15 mouse cellular contexts compared by ENCODE assay signal in the genomic region with DNA sequence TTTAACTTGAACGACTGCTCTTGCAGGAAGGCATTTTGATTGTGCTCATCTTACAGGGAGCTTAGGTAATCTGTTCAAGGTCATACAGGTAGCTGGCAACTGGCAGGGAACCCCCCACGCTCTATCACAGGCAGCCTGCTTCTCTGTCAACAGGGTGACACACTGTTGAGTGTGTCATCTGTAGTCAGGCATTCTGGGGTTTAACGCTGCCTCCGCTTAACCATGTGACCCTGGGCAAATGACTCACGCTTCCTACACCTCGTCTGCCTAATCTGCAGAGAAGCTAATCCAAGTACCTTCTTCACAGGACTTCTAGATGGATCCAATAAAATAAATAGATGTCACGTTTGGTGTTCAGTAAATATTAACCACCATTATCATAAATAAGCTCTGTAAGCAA. TPM values are rescaled to one million over a fixed set of nuclear protein-coding genes. Genes with fewer than 3 reads are reported as not detected.
DNase-seq lines count a peak whose midpoint lies in the region; ATAC-seq and TF ChIP-seq lines count a peak whose summit lies in the region.
"Had no signal": no experiment of that assay in that cellular context is flagged by ENCODE, and none has a peak within 500 bp of the region (broad histone marks: within the 10 kb centered on the region; RNA-seq: fewer than 3 reads in every experiment).

No protein-coding gene starts in this region.

- H3K27me3 ChIP-seq in intestine, embryonic 16.5 days (replicated peaks; ENCODE audit: control insufficient read depth, insufficient read depth, low read length): no peaks in the 10 kb centered on the region
- no peaks in the 10 kb centered on the region for H3K27me3 ChIP-seq in stomach, postnatal 0 days (ENCODE audit: control insufficient read depth, insufficient read depth, low read length)
- H3K27me3 ChIP-seq in midbrain, embryonic 16.5 days (ENCODE audit: control insufficient read depth, insufficient read depth, low read depth, low read length): no peaks in the 10 kb centered on the region
- H3K27me3 ChIP-seq: Patski had no signal

- H3K27ac ChIP-seq in intestine, embryonic 16.5 days (ENCODE audit: low read length): no peak overlapping the region
- H3K27ac ChIP-seq in stomach, postnatal 0 days (replicated peaks): no peak overlapping the region
- no peak overlapping the region for H3K27ac ChIP-seq in midbrain, embryonic 16.5 days (ENCODE audit: low read length)

- no peak for TF ChIP-seq EP300 in stomach, postnatal 0 days (optimal IDR thresholded peaks at IDR 0.05)

- no peak overlapping the region for H3K4me3 ChIP-seq in intestine, embryonic 16.5 days (ENCODE audit: low read length)
- no peak overlapping the region for H3K4me3 ChIP-seq in stomach, postnatal 0 days (ENCODE audit: low read depth, low read length)
- no peak overlapping the region for H3K4me3 ChIP-seq in midbrain, embryonic 16.5 days (ENCODE audit: low read depth, low read length)

- H3K9ac ChIP-seq in intestine, embryonic 16.5 days (ENCODE audit: low read depth, low read length): no peak overlapping the region
- no peak overlapping the region for H3K9ac ChIP-seq in stomach, postnatal 0 days (ENCODE audit: low read length)
- H3K9ac ChIP-seq in midbrain, embryonic 16.5 days (ENCODE audit: low read depth, low read length): no peak overlapping the region
- H3K9ac ChIP-seq: lung, embryonic 14.5 days had no signal

- no peaks in the 10 kb centered on the region for H3K36me3 ChIP-seq in intestine, embryonic 16.5 days (ENCODE audit: control insufficient read depth, insufficient read depth, low read length)
- no peaks in the 10 kb centered on the region for H3K36me3 ChIP-seq in stomach, postnatal 0 days (ENCODE audit: control insufficient read depth, insufficient read depth, low read length)
- H3K36me3 ChIP-seq in midbrain, embryonic 16.5 days (ENCODE audit: control insufficient read depth, insufficient read depth, low read length): no peaks in the 10 kb centered on the region

- no peak for TF ChIP-seq CTCF in stomach, postnatal 0 days (IDR thresholded peaks at IDR 0.05; ENCODE audit: low read depth)

- ATAC-seq in intestine, embryonic 16.5 days: peak; percentile 44; the same call in 1 of the 2 replicates
- peak; percentile 85 for ATAC-seq in stomach, postnatal 0 days (ENCODE audit: low FRiP score, low TSS enrichment)
- no peak for ATAC-seq in midbrain, embryonic 16.5 days
- ATAC-seq: Patski had no signal

- H3K4me1 ChIP-seq in intestine, embryonic 16.5 days (ENCODE audit: control insufficient read depth, insufficient read depth, low read length): no peaks in the 10 kb centered on the region
- H3K4me1 ChIP-seq in stomach, postnatal 0 days (replicated peaks; ENCODE audit: control insufficient read depth, insufficient read depth): no peaks in the 10 kb centered on the region
- no peaks in the 10 kb centered on the region for H3K4me1 ChIP-seq in midbrain, embryonic 16.5 days (ENCODE audit: control insufficient read depth, insufficient read depth, low read length)

- intact Hi-C loops in heart, postnatal 14 days (cut with DNase I): no loop called here

- DNase-seq in heart, adult 11 months: peak; percentile 55
- DNase-seq in heart, postnatal 14 days: no peak
- DNase-seq in urinary bladder, postnatal 14 days (ENCODE audit: low spot score): peak; percentile 28
- DNase-seq in urinary bladder, postnatal 10 days (ENCODE audit: low spot score): no peak
- peak; percentile 47 for DNase-seq in stomach, postnatal 0 days (ENCODE audit: low spot score)
- DNase-seq in cerebellum, adult 11-12 months: no peak
- DNase-seq: cerebellum, adult 11 months; heart, postnatal 36 days; kidney, postnatal 10 days; liver; lung, embryonic 14.5 days; thymus, postnatal 14 days had no signal

- no peak overlapping the region for H3K4me2 ChIP-seq in intestine, embryonic 16.5 days (ENCODE audit: low read depth, low read length)
- no peak overlapping the region for H3K4me2 ChIP-seq in stomach, postnatal 0 days (replicated peaks; ENCODE audit: low read depth)
- no peak overlapping the region for H3K4me2 ChIP-seq in midbrain, embryonic 16.5 days (ENCODE audit: low read length)
- H3K4me2 ChIP-seq: lung, embryonic 14.5 days had no signal

- 51% methylated on average over 7 of the region's 7 CpGs for WGBS in intestine, embryonic 16.5 days
- WGBS in stomach, postnatal 0 days: 49% methylated on average over 7 of the region's 7 CpGs
- 78% methylated on average over 7 of the region's 7 CpGs for WGBS in midbrain, embryonic 16.5 days

- H3K9me3 ChIP-seq in intestine, embryonic 16.5 days (ENCODE audit: control insufficient read depth, low read length): 0 out of 2 replicates have a peak, but pooled peaks cover 4% of the 10 kb centered on the region
- H3K9me3 ChIP-seq in stomach, postnatal 0 days (ENCODE audit: control insufficient read depth, low read length): no peaks in the 10 kb centered on the region
- H3K9me3 ChIP-seq in midbrain, embryonic 16.5 days (replicated peaks; ENCODE audit: control insufficient read depth, low read length, poor library complexity, severe bottlenecking): no peaks in the 10 kb centered on the region; the same call in 1 of the 2 replicates

RNA-seq across cellular contexts. Expression of a gene that starts 26.6 kb away (rescaled TPM):
- 10 to 100 TPM in 1 of 2 experiments, 1 to 10 TPM in 1; 9.0 to 13.1 TPM for total RNA-seq in heart, postnatal 14 days (2021)
- polyA plus RNA-seq in intestine, embryonic 16.5 days (2015; fragmentation: Nextera tagmentation; extraction: Ambion mirVana): 8.2 and 8.9 TPM in 2 replicates
- polyA plus RNA-seq in stomach, postnatal 0 days (2015; fragmentation: Nextera tagmentation; extraction: Ambion mirVana): 3.1 and 4.0 TPM in 2 replicates
- polyA plus RNA-seq in midbrain, embryonic 16.5 days (2015; fragmentation: Nextera tagmentation; extraction: Ambion mirVana): 45.2 and 47.0 TPM in 2 replicates

Comparison
In these comparisons a context has a peak if more than half of its experiments do, and no peak if none do; other contexts are left out.
1. DNase-seq: peak in heart, adult 11 months (single experiment), urinary bladder, postnatal 14 days (single experiment) and stomach, postnatal 0 days (single experiment); none in heart, postnatal 14 days (0 of 2), urinary bladder, postnatal 10 days (single experiment) and cerebellum, adult 11-12 months (single experiment).